Mouse (Mus musculus) heart, adult 2 months (tissue): ENCODE measurements around the gene Psmd1. TPM values are rescaled to one million over a fixed set of nuclear protein-coding genes. Genes with fewer than 3 reads are reported as not detected.

Experiments used
- DNase-seq, 2 experiments: peaks; one replicate each; pipeline ENCODE4 v3.0.0; 2021
- H3K27ac ChIP-seq: fragments of 200-600 bp; 2 replicates; pipeline ENCODE4 v1.8.1; 2022
- H3K27me3 ChIP-seq: fragments of 200-500 bp; 2 replicates; pipeline ENCODE4 v1.6.1; 2012; ENCODE audit warnings: mild to moderate bottlenecking, low read length, inconsistent platforms, mixed read lengths; ENCODE audit not compliant: control insufficient read depth, insufficient read depth
- H3K36me3 ChIP-seq: fragments of 200-500 bp; 2 replicates; pipeline ENCODE4 v1.6.1; 2012; ENCODE audit warnings: low read length, inconsistent platforms; ENCODE audit not compliant: control insufficient read depth, insufficient read depth
- H3K4me1 ChIP-seq: fragments of 200-500 bp; 2 replicates; pipeline ENCODE4 v1.6.1; 2011; ENCODE audit warnings: low read length; ENCODE audit not compliant: control insufficient read depth, insufficient read depth
- H3K4me3 ChIP-seq: fragments of 200-600 bp; 2 replicates; pipeline ENCODE4 v1.8.1; 2022
- H3K79me2 ChIP-seq: fragments of 200-500 bp; replicated peaks from 2 replicates; pipeline ENCODE4 v1.6.1; 2012; ENCODE audit warnings: mild to moderate bottlenecking, inconsistent platforms, low read length, moderate library complexity, mixed read lengths; ENCODE audit not compliant: control insufficient read depth, insufficient read depth
- H3K9ac ChIP-seq: fragments of 200-500 bp; 2 replicates; pipeline ENCODE4 v1.6.1; 2012; ENCODE audit warnings: low read depth, mild to moderate bottlenecking, control low read depth, inconsistent platforms, low read length, mixed read lengths
- CTCF ChIP-seq: fragments of 200-600 bp; IDR thresholded peaks from 2 replicates; pipeline ENCODE4 v1.8.1; 2022; ENCODE audit warnings: antibody characterized with exemption, mild to moderate bottlenecking, moderate library complexity
- EP300 ChIP-seq: fragments of 200-500 bp; IDR thresholded peaks from 2 replicates; pipeline ENCODE4 v1.6.1; 2011; ENCODE audit warnings: low read depth, low read length, control low read depth; ENCODE audit not compliant: insufficient read depth
- POLR2A ChIP-seq: fragments of 200-500 bp; IDR thresholded peaks from 2 replicates; pipeline ENCODE4 v1.6.1; 2011; ENCODE audit warnings: mild to moderate bottlenecking, low read depth, low read length, control low read depth; ENCODE audit not compliant: insufficient read depth
- WGBS: fragments of 180-500 bp; shearing (Covaris S2); methylation state at CpG from one replicate; pipeline ENCODE4 v1.1.7; 2018; 5-methylcytosine and 5-hydroxymethylcytosine counted together
- intact Hi-C: fragments of 180-260 bp; cut with DNase I; formaldehyde crosslinking; loops from one replicate; pipeline ENCODE4 v1.15.1; 2025
- polyA plus RNA-seq: library from polyadenylated mRNA; depleted of rRNA; stranded (reverse); fragments of >200 nt; gene quantifications from 2 replicates; pipeline ENCODE4 v1.2.3, GENCODE M21; 2012
- total RNA-seq, 2 experiments: library from RNA; stranded (reverse); gene quantifications; 2 replicates each; pipeline ENCODE4 v1.2.3; 2021

Psmd1 gene
- total and polyA plus RNA-seq, 3 experiments = 65.0 to 104 (median 91.6) TPM

- no peak overlapping the region for H3K4me3 ChIP-seq
- WGBS = 38% methylated on average over 9 of the region's 9 CpGs
- no peaks in the 10 kb centered on the region for H3K36me3 ChIP-seq
- DNase-seq = no peak
- H3K4me1 ChIP-seq = no peaks in the 10 kb centered on the region
- no peaks in the 10 kb centered on the region for H3K27me3 ChIP-seq
- H3K27ac ChIP-seq = no peak overlapping the region
- no peaks in the 10 kb centered on the region for H3K79me2 ChIP-seq
- H3K9ac ChIP-seq = no peak overlapping the region
- intact Hi-C loops = no loop called here
- TF ChIP-seq CTCF (no peak), EP300 (no peak), POLR2A (no peak)
Measured at GRCm38 (mm10) chr1:86148161-86148560, 84.0 kb downstream of the Psmd1 start.

- WGBS = 73% methylated on average over 6 of the region's 6 CpGs
- H3K4me1 ChIP-seq = peaks cover 3% of the 10 kb centered on the region; the same call in 1 of the 2 replicates
- TF ChIP-seq CTCF = no peak
- no peak for TF ChIP-seq EP300
- no peak for TF ChIP-seq POLR2A
- no peak for DNase-seq
- intact Hi-C loops = loop anchor here (5.0 kb wide), 1 partner anchor 89 kb away; the partner anchor contains the start of gene Psmd1
- no peaks in the 10 kb centered on the region for H3K79me2 ChIP-seq
- no peak overlapping the region for H3K9ac ChIP-seq
- H3K27ac ChIP-seq = no peak overlapping the region
- no peaks in the 10 kb centered on the region for H3K36me3 ChIP-seq
- H3K27me3 ChIP-seq = no peaks in the 10 kb centered on the region
- H3K4me3 ChIP-seq = no peak overlapping the region
Measured at GRCm38 (mm10) chr1:86150929-86151328, 86.7 kb downstream of the Psmd1 start.

GRCm38 (mm10) chr1:86151376-86151775 lies 87.2 kb downstream of the Psmd1 start:
- WGBS = 51% methylated on average over 7 of the region's 7 CpGs
- peaks cover 3% of the 10 kb centered on the region; the same call in 1 of the 2 replicates for H3K4me1 ChIP-seq
- no peak overlapping the region for H3K4me3 ChIP-seq
- no peak overlapping the region for H3K27ac ChIP-seq
- H3K9ac ChIP-seq = no peak overlapping the region
- TF ChIP-seq EP300 = no peak
- no peak for TF ChIP-seq POLR2A
- no peak for TF ChIP-seq CTCF
- no peaks in the 10 kb centered on the region for H3K36me3 ChIP-seq
- intact Hi-C loops = loop anchor here (5.0 kb wide), 1 partner anchor 89 kb away; the partner anchor contains the start of gene Psmd1
- H3K27me3 ChIP-seq = no peaks in the 10 kb centered on the region
- H3K79me2 ChIP-seq = no peaks in the 10 kb centered on the region
- no peak for DNase-seq

GRCm38 (mm10) chr1:86152618-86153017 lies 88.4 kb downstream of the Psmd1 start:
- no peaks in the 10 kb centered on the region for H3K36me3 ChIP-seq
- H3K4me1 ChIP-seq = peaks cover 3% of the 10 kb centered on the region; the same call in 1 of the 2 replicates
- H3K27me3 ChIP-seq = no peaks in the 10 kb centered on the region
- H3K79me2 ChIP-seq = no peaks in the 10 kb centered on the region
- H3K27ac ChIP-seq = no peak overlapping the region
- no peak for DNase-seq
- H3K9ac ChIP-seq = no peak overlapping the region
- TF ChIP-seq EP300 = no peak
- peak; percentile 43 for TF ChIP-seq CTCF
- intact Hi-C loops = loop anchor here (5.0 kb wide), 1 partner anchor 90 kb away; the partner anchor contains the start of gene Psmd1
- WGBS = 87% methylated on average over 1 of the region's 1 CpGs
- H3K4me3 ChIP-seq = no peak overlapping the region

- Histone ChIP-seq H3K36me3 (no peaks in the 10 kb centered on the region), H3K9ac (peak within 1 kb of the TSS; percentile 60), H3K4me1 (peaks cover 3% of the 10 kb centered on the region; the same call in 1 of the 2 replicates), H3K79me2 (no peaks in the 10 kb centered on the region), H3K27ac (peak within 1 kb of the TSS; percentile 73), H3K4me3 (peak within 1 kb of the TSS; percentile 91), H3K27me3 (no peaks in the 10 kb centered on the region)
- 3% methylated on average over 40 of the region's 40 CpGs for WGBS
- peak; percentile 99 for TF ChIP-seq POLR2A
- no peak for TF ChIP-seq CTCF
- TF ChIP-seq EP300 = peak; percentile 83
- peak; percentile 92 to 96 for DNase-seq
- intact Hi-C loops = loop anchor here (5.0 kb wide), 1 partner anchor 92 kb away; the partner anchor contains the start of gene Psmd1
Measured at GRCm38 (mm10) chr1:86154133-86154823, 90.1 kb downstream of the Psmd1 start, which contains the start of gene Armc9. Armc9 (plus strand) TSS chr1:86154780.

GRCm38 (mm10) chr1:86154824-86155164 lies 90.6 kb downstream of the Psmd1 start:
- H3K36me3 ChIP-seq = no peaks in the 10 kb centered on the region
- H3K27me3 ChIP-seq = no peaks in the 10 kb centered on the region
- H3K4me3 ChIP-seq = peak overlapping the region; percentile 91
- no peak for TF ChIP-seq EP300
- no peak for TF ChIP-seq POLR2A
- no peak for TF ChIP-seq CTCF
- WGBS = under 1% methylated on average over 18 of the region's 18 CpGs
- peak overlapping the region; percentile 73 for H3K27ac ChIP-seq
- no peak for DNase-seq
- H3K9ac ChIP-seq = peak overlapping the region; percentile 60
- intact Hi-C loops = loop anchor here (5.0 kb wide), 1 partner anchor 92 kb away; the partner anchor contains the start of gene Psmd1
- peaks cover 3% of the 10 kb centered on the region; the same call in 1 of the 2 replicates for H3K4me1 ChIP-seq
- no peaks in the 10 kb centered on the region for H3K79me2 ChIP-seq
